Mouse (Mus musculus) ES-E14 (cell line): ENCODE measurements at regions not wholly inside any gene's neighbourhood (a gene's known extent, or its start where the extent isn't known, plus 50 kb on each side); places are given as distances from the start of the nearest gene placed in this dataset.

ENCODE experiments used
- CHD2 ChIP-seq: IDR thresholded peaks from 2 replicates; pipeline ENCODE4 v1.6.1; 2014; ENCODE audit warnings: mild to moderate bottlenecking, low read depth, low read length, inconsistent platforms
- MAFK ChIP-seq: IDR thresholded peaks from 2 replicates; pipeline ENCODE4 v1.6.1; 2014; ENCODE audit warnings: mild to moderate bottlenecking, low read depth, low read length, inconsistent platforms; ENCODE audit not compliant: insufficient read depth
- ZNF384 ChIP-seq: IDR thresholded peaks from 2 replicates; pipeline ENCODE4 v1.6.1; 2012; ENCODE audit warnings: low read depth, low read length, inconsistent platforms

DNA sequence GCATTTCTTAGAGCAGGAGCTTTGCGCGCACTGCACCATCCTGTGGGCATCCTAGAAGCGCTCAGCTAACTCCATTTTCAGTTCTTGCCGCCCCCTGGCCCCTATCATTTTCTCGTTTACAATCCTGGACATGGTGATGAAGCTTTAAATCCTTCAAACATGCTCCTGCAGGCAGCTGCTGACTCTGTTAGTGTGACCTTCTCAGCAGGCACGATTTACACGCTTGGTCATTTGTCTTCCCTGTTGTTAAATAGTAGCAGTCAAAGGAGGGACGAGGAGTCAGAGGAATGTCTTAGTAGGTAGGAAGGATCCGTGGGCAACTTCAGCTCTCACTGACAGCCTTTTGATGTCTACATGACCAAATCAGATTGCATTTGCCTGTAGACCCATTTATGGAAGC, 670.4 kb downstream of the Tmem132b start:
- TF ChIP-seq ZNF384 (no peak), CHD2 (no peak), MAFK (no peak)
